Mouse (Mus musculus): ENCODE results near the gene Ttll8. TPM values are rescaled to one million over a fixed set of nuclear protein-coding genes. Genes with fewer than 3 reads are reported as not detected.
A peak's percentile ranks its signal among the peaks of the same experiment; 100 is the strongest.

The Ttll8 gene
- polyA plus RNA-seq, 1 experiment from 2014 or later: not detected

- Histone ChIP-seq H3K27me3 (ENCODE audit: insufficient read depth, poor library complexity, severe bottlenecking) (no peaks in the 10 kb centered on the region; the same call in 1 of the 2 replicates), H3K36me3 (no peaks in the 10 kb centered on the region), H3K4me3 (no peak overlapping the region), H3K9me3 (no peaks in the 10 kb centered on the region), H3K4me1 (0 out of 2 replicates have a peak, but pooled peaks cover 2% of the 10 kb centered on the region), H3K27ac (no peak overlapping the region)
- 50% methylated on average over 3 of the region's 3 CpGs for WGBS
- DNase-seq (ENCODE audit: low spot score): no peak
These were observed 37.9 kb downstream of the Ttll8 start for GRCm38 (mm10) chr15:88916366-88916765.

DNA sequence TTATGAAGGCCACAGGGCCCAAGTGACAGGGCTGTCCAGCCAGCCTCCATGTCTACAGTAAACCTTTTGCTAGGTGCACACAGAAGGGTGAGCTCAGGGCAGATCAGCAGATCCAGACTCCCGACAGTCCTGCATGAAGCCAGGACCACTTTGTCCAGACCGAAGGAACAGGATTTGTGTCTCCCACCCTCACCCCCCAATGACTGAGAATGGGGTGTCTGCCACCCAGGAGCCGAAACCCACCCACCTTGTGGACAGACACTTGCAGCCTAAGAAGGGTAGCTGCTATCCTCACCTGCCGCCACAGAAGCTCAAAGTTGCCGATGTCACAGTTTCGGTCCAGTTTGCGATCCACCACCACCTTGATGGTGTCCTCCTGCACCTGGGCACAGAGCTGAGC, 39.2 kb downstream of the Ttll8 start:
- Histone ChIP-seq H3K9me3 (no peaks in the 10 kb centered on the region), H3K4me1 (no peaks in the 10 kb centered on the region), H3K27me3 (ENCODE audit: insufficient read depth, poor library complexity, severe bottlenecking) (no peaks in the 10 kb centered on the region; the same call in 1 of the 2 replicates), H3K36me3 (no peaks in the 10 kb centered on the region), H3K4me3 (no peak overlapping the region), H3K27ac (no peak overlapping the region)
- peak; percentile 65 for DNase-seq (ENCODE audit: low spot score)
- 86% methylated on average over 7 of the region's 7 CpGs for WGBS

DNA sequence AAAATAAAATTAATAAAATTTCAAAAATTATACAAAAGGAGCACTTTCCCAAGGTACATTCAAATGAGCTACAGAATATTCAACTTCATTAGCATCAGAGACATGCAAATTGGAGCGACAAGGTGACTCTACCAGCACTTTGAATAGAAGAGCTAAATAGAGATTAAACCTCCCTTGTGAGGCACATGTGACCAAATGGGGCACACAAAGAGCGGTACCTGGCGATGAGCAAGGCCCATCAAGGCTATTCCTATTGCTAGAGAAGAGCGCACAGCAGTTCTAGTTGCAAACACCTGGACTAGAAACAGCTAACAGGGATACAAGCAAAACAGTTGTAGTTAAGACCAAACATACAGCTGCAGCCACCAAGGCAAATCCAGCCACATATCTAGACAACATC, 47.9 kb downstream of the Ttll8 start:
- no peak for DNase-seq (ENCODE audit: low spot score)
- H3K9me3 ChIP-seq: no peaks in the 10 kb centered on the region
- H3K27ac ChIP-seq: no peak overlapping the region
- H3K4me1 ChIP-seq: no peaks in the 10 kb centered on the region
- H3K27me3 ChIP-seq (ENCODE audit: insufficient read depth, poor library complexity, severe bottlenecking): no peaks in the 10 kb centered on the region
- no peaks in the 10 kb centered on the region for H3K36me3 ChIP-seq
- 65% methylated on average over 4 of the region's 4 CpGs for WGBS
- H3K4me3 ChIP-seq: no peak overlapping the region

DNA sequence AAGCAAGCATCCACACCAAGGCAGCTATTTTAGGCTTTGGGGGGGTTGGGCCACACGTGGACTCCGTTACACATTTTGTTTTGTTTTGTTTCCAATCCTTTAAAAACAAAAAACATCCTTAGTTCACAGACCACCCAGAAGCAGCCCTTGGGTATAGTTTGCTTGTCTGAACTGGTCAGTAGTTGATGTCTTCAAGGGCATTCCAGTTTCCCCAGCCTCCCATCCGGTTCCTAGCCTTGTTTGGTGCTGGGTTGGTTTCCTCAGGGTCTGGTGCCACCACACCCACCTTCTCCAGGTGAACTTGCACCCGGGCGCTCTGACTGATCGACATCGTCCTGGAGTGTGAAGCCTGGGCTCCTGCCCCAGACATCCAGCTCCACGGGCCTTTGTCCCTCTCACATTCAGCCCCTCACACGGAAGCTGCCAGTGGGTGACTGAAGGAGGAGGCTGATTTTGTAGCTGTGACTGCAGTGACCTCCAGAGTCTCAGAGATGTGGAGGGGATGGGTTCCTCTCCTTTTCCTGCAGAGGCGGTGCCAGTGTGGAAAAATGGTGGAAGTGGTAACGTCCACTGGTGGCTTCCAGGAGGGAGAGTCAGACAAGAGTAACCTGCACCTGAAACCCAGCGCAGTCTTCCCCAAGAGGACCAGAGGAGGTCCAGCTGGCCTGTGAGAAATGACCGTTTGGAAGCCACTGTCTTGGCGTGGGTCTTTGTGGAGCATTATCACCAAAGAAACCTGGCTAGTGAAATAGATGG, 50.0 kb downstream of the Ttll8 start:
- Histone ChIP-seq H3K27me3 (ENCODE audit: insufficient read depth, poor library complexity, severe bottlenecking) (no peaks in the 10 kb centered on the region), H3K4me1 (no peaks in the 10 kb centered on the region)
- 78% methylated on average over 14 of the region's 14 CpGs for WGBS

GRCm38 (mm10) chr15:88903086-88903485, 51.1 kb downstream of the Ttll8 start:
- no peak overlapping the region for H3K4me3 ChIP-seq
- no peaks in the 10 kb centered on the region for H3K9me3 ChIP-seq
- H3K4me1 ChIP-seq: no peaks in the 10 kb centered on the region
- no peaks in the 10 kb centered on the region for H3K36me3 ChIP-seq
- no peak for DNase-seq (ENCODE audit: low spot score)
- H3K27me3 ChIP-seq (ENCODE audit: insufficient read depth, poor library complexity, severe bottlenecking): no peaks in the 10 kb centered on the region
- 81% methylated on average over 1 of the region's 1 CpGs for WGBS
- H3K27ac ChIP-seq: no peak overlapping the region

More for the DNA sequence above, 50.0 kb downstream of the Ttll8 start:
- H3K9me3 ChIP-seq: no peaks in the 10 kb centered on the region
- H3K36me3 ChIP-seq: no peaks in the 10 kb centered on the region
- H3K4me3 ChIP-seq: no peak overlapping the region
- H3K27ac ChIP-seq: no peak overlapping the region
- no peak for DNase-seq (ENCODE audit: low spot score)

DNA sequence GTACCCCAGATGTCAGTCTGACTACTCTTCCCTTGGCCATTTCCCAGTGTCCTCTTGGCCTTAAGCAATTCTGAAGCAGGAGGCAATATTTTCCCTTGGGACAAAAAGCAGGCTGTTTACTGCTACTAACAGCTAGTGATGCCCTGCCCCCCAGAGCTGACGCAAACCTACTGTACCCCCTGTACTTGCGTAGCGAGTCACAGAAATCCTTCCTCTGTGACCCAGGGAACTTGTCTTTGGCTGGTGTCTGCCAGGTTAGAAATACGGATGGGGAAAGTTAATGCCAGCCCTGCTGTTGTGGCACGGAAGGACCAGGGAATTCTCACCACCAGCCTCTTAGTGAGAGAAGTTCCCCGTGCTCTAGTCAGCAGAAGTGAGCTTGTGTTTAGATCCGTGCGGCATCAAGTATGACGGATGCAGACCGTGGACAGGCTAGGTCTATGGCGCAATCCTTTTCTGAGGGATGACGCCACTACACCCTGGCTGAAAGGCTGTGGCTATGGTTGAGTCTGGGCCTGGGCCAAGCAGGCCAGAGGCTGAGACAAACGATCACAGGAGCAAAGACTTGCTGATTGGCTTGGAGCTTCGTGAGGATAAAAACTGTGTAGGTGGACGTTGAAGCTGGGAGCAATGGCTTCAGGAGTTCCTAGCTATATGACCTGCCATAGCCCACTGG, 51.9 kb downstream of the Ttll8 start:
- Histone ChIP-seq H3K4me3 (no peak overlapping the region), H3K36me3 (no peaks in the 10 kb centered on the region), H3K27ac (no peak overlapping the region), H3K4me1 (no peaks in the 10 kb centered on the region), H3K27me3 (ENCODE audit: insufficient read depth, poor library complexity, severe bottlenecking) (no peaks in the 10 kb centered on the region), H3K9me3 (no peaks in the 10 kb centered on the region)
- WGBS: 83% methylated on average over 15 of the region's 15 CpGs
- DNase-seq (ENCODE audit: low spot score): no peak

- 77% methylated on average over 10 of the region's 10 CpGs for WGBS
- no peaks in the 10 kb centered on the region for H3K9me3 ChIP-seq
- H3K36me3 ChIP-seq: no peaks in the 10 kb centered on the region
- H3K27ac ChIP-seq: no peak overlapping the region
- DNase-seq (ENCODE audit: low spot score): no peak
- peaks cover 15% of the 10 kb centered on the region; the same call in 1 of the 2 replicates for H3K27me3 ChIP-seq (ENCODE audit: insufficient read depth, poor library complexity, severe bottlenecking)
- H3K4me1 ChIP-seq: peaks cover 4% of the 10 kb centered on the region
- H3K4me3 ChIP-seq: no peak overlapping the region
These were observed 57.8 kb downstream of the Ttll8 start for GRCm38 (mm10) chr15:88896341-88896980.

- Histone ChIP-seq H3K27me3 (ENCODE audit: insufficient read depth, poor library complexity, severe bottlenecking) (peaks cover 17% of the 10 kb centered on the region; the same call in 1 of the 2 replicates), H3K36me3 (no peaks in the 10 kb centered on the region), H3K9me3 (no peaks in the 10 kb centered on the region), H3K4me1 (peaks cover 10% of the 10 kb centered on the region), H3K27ac (no peak overlapping the region), H3K4me3 (no peak overlapping the region)
- 84% methylated on average over 6 of the region's 6 CpGs for WGBS
- no peak for DNase-seq (ENCODE audit: low spot score)
These were observed 58.3 kb downstream of the Ttll8 start for GRCm38 (mm10) chr15:88895891-88896290.

DNA sequence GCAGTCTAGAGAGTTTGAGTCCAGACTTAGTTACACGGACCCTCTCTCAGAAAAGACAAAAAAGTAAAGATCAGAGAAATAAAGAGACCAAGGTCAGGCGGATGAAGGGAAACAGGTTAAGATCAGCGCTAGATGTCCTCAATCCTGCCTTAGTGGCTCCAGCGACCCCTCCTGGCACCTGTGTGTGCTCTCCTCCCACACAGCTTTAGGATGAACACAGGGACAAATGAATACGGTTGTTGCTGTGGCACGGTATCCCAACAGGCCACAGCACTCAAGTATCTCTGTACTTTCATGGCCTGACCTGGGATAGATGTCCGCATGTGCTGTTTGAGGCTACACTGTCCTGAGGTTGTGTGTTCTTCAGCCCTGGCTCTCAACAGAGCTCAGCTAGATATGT, 59.1 kb downstream of the Ttll8 start:
- H3K9me3 ChIP-seq: no peaks in the 10 kb centered on the region
- WGBS: 60% methylated on average over 7 of the region's 7 CpGs

GRCm38 (mm10) chr15:88892876-88893275, 61.3 kb downstream of the Ttll8 start:
- H3K9me3 ChIP-seq: no peaks in the 10 kb centered on the region
- no peak overlapping the region for H3K27ac ChIP-seq
- H3K27me3 ChIP-seq (ENCODE audit: insufficient read depth, poor library complexity, severe bottlenecking): peaks cover 33% of the 10 kb centered on the region
- WGBS: 69% methylated on average over 5 of the region's 5 CpGs
- H3K4me3 ChIP-seq: no peak overlapping the region
- H3K36me3 ChIP-seq: no peaks in the 10 kb centered on the region
- DNase-seq (ENCODE audit: low spot score): no peak
- peaks cover 21% of the 10 kb centered on the region for H3K4me1 ChIP-seq

More for the DNA sequence above, 59.1 kb downstream of the Ttll8 start:
- H3K4me1 ChIP-seq: peaks cover 17% of the 10 kb centered on the region
- no peak overlapping the region for H3K27ac ChIP-seq
- H3K4me3 ChIP-seq: no peak overlapping the region
- peaks cover 18% of the 10 kb centered on the region; the same call in 1 of the 2 replicates for H3K27me3 ChIP-seq (ENCODE audit: insufficient read depth, poor library complexity, severe bottlenecking)
- DNase-seq (ENCODE audit: low spot score): peak; percentile 62
- no peaks in the 10 kb centered on the region for H3K36me3 ChIP-seq

- DNase-seq (ENCODE audit: low spot score): peak; percentile 68
- Histone ChIP-seq H3K9me3 (no peaks in the 10 kb centered on the region), H3K4me1 (peaks cover 24% of the 10 kb centered on the region), H3K27me3 (ENCODE audit: insufficient read depth, poor library complexity, severe bottlenecking) (peaks cover 33% of the 10 kb centered on the region), H3K36me3 (no peaks in the 10 kb centered on the region), H3K27ac (no peak overlapping the region), H3K4me3 (no peak overlapping the region)
- 82% methylated on average over 1 of the region's 1 CpGs for WGBS
These were observed 62.0 kb downstream of the Ttll8 start for GRCm38 (mm10) chr15:88892252-88892651.

DNA sequence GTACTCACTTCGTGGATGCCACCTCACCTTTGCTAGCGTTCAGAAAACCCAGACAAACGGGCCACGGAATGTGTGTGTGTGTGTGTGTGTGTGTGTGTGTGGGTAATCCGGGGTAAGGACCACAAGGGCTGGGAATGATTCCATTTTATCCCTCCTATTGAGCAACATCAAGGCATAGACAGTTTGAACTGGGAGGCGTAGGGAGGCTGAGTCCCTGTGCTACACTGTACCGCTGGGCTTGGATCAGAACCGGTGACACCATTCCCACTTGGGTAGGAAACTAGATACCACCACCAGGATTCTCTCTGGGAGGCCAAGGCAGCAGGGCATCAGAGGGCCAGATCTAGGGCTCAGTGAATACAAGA, 62.6 kb downstream of the Ttll8 start:
- DNase-seq (ENCODE audit: low spot score): peak; percentile 74
- H3K4me1 ChIP-seq: peaks cover 24% of the 10 kb centered on the region
- H3K27me3 ChIP-seq (ENCODE audit: insufficient read depth, poor library complexity, severe bottlenecking): peaks cover 33% of the 10 kb centered on the region
- WGBS: 70% methylated on average over 8 of the region's 8 CpGs
- peak overlapping the region; percentile 70 for H3K4me3 ChIP-seq
- no peak overlapping the region for H3K27ac ChIP-seq
- H3K36me3 ChIP-seq: no peaks in the 10 kb centered on the region
- no peaks in the 10 kb centered on the region for H3K9me3 ChIP-seq

Measured in heart, embryonic 10.5 days (tissue).